Mouse (Mus musculus): ENCODE data around the gene Rora.

The Rora gene

DNA sequence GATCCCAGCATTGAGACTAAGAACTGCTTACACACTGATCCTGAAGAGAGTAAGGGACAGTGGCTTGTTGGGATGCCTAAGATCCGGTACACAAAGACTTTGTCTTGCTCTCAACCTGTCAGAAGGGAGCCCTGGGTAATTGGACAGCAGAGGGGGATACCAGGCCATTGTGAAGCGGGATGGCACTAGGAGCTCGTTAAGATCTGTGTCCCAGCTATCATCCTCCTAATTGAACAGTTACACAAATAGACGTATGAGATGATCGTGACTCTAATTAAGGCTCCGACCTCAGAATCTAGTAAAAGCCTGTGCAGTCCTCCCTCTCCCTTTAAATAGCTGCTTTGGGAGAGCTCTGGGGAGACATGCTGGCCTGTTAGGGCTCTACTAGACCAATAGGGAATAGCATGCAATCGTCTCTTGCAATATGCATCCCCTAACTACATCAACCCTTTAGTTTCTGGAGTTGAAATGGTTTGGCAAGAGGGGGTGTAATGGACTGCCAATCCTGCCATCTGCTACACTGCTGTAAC is 359.7 kb downstream of the Rora start:
- DNase-seq (ENCODE audit: low spot score), result no peak

DNA sequence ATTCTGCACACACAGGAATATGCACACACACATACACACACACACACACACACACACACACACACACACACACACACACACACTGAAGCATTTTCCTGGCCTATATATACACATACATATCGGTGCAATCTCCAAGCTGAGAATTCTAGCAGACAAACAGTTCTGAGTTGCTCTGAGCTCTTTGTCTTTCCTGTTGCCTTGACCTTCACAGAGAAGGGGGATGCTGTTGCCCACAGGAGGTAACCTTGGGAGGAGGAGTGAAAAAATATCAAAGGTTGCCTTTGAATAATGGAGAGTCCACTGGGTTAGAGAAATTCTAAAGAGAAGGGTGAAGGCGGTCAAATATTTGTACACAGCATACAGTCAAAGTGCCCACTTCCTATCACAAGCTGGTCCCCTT is 360.6 kb downstream of the Rora start:
- no peak for DNase-seq (ENCODE audit: low spot score)

DNA sequence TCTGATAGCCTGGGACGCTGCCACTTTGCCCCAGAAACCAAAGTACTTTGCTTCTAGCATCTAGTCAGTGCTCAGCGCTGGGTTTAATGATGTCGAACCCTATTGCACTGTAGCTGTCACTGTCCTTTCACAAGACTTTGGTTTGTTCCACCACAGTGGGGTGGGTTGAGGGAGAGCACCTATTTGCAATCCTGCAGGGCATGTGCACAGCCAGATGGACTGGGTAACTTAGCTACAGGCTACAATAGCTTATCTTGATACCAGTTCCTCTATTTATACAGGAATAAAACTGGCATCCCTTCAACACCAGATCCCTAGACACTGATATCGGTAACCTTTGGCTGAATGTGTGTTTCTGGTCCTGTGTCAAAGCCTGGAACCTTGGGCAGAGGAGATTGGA is 366.8 kb downstream of the Rora start:
- DNase-seq (ENCODE audit: low spot score), result no peak

DNA sequence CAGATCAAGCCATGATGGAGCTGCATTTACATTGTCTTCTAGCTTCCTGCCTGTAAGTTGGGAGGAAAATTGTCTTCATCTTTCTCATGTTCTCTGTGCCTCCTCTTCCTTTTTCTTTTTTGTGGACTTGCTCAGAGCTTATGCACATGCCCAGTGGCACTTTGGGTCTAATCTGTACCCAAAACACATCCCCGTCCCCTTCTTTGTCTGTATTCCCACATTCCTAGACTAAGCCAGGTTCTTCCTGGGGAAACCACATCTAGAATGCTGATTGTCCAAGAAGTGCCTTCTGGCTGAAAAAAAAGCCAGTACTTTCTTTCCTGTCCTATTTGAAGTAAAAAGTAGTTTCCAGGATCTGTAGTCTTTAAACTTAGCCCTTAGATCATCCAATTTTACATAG is 367.9 kb downstream of the Rora start:
- DNase-seq (ENCODE audit: low spot score), result no peak

DNA sequence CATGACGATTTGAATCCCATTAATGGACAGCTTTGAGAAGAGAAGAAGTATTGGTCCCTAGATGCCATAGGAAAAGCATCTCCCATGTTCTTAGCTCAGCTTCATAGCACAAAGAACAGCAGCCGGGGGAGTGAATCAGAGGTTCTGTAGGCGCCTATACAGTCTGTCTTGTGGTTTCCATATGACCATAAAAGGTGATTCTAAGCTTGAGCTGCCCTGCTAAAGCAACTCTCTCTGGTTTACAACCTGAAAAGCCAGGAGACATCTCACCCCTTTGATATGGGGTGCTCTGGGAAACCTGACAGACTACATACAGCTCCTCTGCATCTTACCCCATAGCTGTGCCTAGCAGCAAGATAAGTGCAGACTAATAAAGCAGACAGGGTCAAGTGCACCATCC is 369.7 kb downstream of the Rora start:
- no peak for DNase-seq (ENCODE audit: low spot score)

DNA sequence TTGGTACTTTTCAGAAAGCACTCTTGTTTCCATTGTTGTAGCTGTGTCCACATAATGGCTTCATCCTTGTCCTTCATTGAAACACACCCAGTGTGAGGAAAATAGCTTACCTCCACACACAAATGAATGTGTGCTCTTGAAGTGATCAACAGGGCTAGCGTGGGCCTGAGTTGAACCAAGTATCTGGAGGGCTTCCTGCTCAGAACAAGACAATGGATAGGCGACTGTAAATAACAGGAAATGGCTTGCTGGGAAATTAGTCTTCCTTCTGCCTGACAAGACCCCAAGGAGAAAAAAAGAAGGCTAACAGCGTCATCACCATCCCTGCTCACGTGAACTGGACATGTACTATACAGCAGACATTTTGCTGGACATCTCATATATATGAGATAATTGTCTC is 374.6 kb downstream of the Rora start:
- no peak for DNase-seq (ENCODE audit: low spot score)

DNA sequence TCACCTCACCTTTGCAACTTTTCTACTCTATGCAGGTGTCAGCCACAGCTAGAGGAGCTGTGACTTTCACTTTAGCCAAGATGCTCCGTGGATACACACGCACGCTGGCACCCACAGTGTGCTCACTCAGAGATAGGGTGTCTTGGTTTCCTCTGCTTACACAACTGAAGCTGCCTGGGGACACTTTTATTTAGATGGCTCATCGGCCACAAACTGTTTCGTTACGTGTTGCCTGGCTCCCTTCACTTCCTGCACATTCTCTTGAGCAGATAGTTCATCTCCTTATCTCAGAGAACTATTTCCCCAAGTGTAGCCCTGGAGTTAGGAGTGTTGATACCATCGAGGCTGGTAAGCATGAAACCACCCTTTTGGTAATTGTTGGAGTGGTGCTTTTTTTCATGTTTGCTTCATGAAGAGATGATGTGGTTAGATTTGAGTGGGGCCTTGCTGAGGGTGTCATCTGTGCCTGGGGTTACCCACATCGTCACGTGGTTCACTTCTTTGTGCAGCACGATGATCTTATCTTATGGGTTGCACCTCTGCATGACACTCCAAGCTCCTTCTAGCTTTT is 380.8 kb downstream of the Rora start:
- no peak for DNase-seq (ENCODE audit: low spot score)

DNA sequence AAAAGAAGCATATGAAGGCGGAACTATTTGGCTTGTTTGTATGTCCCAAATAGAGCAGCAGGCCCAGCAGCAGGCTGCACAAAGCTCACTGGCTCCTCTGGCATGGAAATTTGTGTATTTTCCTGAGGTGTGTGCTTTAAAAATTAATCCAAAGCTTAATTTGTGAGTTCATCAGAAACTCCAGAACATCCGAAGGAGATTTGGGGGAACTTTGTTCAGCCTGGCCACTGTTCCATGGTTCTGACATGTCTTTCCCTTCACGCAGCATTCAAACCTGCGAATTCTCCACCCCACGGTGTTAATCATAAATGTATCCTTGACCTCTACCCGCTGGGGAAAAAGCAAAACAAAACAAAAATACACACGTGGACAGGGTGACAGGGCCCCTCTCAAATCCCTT is 381.9 kb downstream of the Rora start:
- no peak for DNase-seq (ENCODE audit: low spot score)

DNA sequence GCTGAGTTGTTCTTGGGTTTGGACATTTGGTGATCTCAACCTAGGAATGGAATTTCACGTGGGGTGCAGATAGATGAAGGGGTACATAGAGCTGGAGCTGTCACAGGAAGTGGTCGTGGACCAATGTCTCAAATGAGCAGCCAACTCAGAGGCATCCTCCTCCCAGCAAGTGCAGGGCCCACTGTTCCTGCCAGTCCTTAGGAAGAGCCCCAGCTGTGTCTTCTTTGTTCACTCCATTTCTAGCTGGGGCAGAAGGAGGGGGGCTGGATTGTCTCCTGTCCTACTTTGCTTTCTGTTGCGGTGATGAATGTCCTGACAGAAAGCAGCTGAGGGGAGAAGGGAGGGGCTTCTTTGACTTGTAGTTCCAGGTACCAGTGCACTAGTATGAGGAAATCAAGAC is 382.7 kb downstream of the Rora start:
- DNase-seq (ENCODE audit: low spot score), result no peak

DNA sequence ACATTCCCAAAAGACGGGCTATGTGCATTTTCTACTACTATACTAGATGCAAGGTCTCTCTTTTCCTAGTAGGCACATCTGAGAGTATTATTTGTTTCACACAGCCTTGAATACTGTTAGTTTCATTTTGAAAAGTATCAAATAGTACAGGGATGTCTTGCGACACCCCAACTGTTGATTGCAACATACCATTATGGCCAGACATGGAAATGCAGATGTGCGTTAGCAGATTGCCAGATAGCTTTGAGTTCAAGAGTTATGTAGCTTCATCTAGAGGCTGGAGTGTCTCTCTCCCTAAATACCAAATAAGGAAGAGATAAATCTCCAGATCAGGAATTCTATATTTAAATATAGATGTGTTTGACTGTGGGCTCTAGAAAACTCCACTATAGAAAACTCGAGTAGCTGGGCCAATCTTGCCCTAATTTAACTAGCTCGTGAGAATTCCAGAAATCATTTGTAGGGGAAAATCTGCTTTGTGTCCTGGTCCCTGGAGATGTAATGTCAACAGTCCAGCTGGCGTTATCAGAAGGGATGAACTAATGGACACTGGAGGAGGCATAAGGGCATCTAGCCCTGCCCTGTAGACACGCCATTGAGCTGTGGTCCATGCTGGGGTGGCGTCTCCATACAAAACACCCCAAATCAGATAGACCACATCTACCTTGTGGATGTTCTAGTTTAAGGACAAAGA is 390.5 kb downstream of the Rora start:
- no peak for DNase-seq (ENCODE audit: low spot score)

DNA sequence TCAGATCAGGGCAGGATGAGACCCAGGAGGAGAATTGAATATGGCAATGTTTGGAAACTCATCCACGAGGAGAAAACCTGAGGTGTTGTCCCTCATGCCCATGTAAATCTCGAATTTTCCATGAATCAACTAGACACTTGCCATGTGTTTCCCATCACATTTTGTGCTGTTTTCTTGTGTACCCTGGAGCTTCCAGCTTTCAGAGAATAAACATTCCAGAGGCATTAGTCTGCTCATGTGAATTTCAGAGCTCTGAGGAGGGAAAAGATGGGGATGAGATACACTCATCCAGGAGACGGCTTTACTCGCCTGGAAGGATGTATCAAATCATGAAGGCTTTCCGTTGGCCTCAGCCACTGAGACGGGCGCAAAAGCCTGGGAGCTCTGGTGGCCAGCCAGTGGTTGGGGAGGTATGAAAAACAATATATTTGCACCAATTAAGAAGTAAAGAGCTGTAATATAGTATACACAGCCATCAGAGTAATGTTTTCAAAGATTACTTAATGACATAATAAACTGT is 391.1 kb downstream of the Rora start:
- DNase-seq (ENCODE audit: low spot score), result no peak

DNA sequence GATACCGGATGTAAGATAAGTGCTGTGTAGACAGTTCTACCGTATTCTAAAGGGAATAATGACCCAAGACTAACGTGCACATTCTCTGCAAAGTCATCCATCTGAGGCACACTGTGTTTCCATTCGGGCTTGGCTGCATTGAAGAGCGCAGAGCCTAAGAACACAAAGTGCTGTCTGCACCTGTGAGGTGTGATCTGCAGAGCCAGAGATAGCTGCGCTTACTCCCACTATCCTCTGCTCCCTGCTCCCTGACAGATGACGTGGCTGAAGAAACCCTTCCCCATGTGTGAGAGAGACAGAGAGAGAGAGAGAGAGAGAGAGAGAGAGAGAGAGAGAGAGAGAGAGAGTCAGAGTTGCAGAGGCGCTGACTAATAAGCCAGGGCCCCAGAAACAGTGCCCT is 392.3 kb downstream of the Rora start:
- DNase-seq (ENCODE audit: low spot score), result no peak

DNA sequence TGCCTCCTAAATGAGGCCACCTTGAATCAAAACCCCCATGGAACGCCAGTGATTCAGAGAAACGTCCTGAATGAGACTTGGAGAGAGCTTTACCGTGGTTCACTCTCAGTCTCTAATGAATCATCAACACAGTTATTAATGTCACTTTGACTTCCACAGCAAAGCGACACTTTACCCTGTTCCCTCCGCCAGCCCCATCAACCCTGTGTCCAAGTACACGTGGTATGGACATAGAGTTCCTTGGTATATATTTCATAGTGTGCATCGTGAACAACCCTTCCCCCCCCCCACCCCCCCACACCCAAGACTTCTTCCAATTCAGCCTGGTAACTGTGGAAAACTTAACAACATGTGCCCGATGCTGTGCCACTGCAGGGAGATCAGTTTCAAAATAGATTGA is 397.3 kb downstream of the Rora start:
- no peak for DNase-seq (ENCODE audit: low spot score)

DNA sequence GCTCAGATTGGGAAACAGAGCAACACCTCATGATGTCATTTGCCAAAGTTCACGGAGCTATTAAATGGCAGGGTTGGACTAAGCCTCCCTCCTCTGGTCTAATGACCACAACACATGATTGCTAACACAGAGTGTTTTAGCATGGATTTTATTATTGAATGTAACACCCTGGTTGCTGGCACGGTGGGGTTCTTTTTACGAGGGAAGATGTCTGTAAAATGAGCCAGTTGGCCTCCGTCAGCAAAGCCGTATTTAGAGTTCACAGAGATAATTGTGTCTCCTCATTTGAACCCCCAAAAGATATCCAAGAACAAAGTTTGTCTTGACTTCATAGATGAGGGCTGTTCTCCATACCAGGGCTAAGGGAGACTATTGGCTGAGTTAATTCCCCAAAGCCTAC is 398.3 kb downstream of the Rora start:
- no peak for DNase-seq (ENCODE audit: low spot score)

DNA sequence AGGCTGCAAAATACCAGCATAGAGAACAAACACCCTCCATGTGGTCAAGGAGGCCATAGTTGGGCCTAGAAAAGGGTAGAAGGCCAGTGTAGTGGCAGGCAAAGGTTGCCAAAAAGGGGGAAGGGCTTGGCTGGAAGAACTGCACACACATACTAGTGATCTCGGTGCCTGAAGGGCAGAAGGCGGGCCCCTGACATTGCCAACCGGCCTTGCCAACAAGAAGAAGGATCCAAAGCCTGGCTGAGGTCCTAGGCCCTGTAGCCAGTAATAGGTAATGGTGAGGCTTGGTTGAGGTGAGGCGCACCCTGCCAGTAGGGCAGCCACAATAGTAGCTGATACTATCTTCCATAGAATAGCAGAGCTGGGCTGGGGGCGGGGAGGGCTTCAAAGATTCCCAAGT is 401.7 kb downstream of the Rora start:
- DNase-seq (ENCODE audit: low spot score), result no peak

DNA sequence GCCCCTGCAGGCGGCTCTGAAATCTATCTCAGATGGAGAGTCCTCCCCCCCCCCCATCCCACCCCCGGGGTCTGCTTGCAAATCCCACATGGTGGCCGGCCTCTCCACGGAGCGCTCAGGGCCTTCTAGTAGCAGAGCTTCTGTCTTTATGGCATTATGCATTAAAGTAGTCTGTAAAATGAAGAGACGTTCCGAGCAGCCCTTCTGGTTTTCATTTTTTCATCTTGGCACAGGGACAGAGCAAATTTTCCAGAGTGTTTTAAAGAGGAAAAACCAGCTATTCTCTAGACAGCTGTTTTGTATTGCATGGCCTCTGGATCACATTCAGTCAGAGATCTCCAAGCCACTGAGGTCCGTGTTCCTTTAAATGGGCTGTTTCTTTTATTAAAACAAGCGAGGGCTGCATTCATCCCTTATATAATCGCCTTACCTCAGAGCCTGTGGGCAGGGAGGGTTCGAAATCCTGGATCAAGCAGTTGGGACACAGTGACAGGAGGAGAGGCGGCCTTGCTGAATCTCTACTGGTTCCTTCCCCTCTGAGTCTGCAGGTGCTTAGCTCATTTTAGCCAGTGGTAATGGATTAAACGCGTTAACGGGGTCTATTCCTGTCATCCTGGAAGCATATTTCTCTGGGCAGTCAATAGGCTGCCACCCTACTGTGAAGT is 417.7 kb downstream of the Rora start:
- no peak for DNase-seq (ENCODE audit: low spot score)

DNA sequence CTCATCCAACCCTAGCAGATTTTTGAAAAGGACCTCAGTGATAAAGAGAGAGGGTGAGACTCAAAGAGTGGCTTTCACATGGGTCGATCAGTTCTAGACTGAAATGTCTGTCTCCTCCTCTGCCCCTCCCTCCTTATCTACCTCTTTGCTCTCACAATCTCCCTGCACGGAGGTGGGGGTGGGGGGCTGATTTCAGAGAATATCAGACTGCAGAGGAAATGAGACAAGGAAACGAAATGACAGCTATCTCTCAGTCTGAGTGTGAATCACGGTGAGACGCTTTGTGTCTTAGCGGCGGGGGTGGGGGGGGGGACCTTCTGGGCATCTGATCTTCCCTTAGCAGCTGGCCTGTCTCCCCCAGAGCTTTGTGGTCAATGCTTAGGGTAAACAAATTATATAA is 419.7 kb downstream of the Rora start:
- DNase-seq (ENCODE audit: low spot score), result no peak

DNA sequence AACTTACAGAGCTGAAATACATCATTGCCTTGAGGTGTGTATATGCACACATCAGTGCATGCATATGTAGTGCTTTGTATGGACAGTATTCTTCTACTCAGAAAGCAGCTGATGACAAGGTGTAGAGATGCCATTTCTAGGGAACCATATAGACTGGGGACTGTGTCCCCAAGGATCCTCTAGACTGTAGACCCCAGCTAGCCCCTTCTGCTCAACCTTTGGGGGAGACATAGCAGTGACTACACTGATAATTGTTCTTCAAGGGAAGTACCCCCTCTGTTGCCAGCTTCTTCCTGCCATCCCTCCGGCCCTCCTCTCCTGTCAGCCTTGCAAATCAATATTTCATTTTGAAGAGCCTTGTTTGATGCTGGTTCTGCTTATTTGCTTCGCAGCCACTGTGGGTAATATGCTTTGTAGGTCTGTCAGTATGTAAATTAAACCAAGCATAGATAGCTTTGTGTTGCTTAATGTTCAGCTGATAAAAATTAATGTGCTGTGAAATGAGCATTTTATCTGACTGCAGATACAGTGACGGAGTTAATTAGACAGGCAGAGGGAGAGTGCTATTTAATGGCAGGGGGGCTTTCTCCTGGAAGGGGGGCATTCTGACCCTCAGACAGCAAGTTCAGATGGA is 430.6 kb downstream of the Rora start:
- no peak for DNase-seq (ENCODE audit: low spot score)

DNA sequence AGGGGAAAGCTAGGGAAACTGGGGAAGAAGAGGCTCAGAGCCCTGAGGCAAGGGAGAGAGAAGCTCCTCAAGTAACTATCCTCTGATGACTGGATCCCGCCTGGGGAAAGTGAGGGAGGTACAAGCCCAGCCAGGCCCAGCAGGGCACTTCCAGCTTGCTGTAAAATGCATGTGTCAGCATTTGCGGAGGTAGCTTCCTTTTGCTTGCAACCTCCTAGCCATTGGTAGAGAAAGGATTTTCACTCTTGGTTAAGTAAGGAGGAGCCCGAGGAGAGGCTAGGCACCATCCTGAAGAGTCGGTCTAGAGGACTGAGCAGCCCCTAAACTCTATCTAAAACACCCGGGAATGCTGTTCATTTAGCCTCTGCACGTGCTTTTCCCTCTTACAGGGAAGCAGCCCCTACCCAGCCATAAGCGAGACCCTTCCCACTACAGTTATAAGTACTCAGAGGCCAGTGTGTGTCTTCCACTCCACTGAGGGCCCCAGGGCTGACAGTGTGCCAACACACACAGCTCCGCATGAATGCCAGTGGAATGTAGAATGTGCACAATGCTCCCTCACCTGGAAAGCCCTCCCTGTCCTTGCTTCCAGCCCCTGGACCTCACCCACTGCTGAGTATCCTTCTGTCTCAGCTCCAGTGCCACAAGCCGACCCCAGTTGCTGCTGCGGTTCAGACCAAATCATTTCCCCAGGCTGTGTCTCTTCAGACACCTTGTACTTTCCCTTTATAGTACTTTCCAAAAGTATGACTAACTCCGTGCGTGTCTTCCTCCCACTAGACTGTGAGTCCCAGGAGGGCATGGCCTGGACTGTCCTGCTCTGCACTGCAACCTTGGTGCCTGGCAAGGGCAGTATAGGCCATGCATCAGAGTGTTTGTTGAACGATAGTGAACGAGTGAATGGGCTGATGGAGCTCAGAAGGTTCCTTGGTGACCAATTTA is 431.4 kb downstream of the Rora start:
- DNase-seq (ENCODE audit: low spot score), result no peak

DNA sequence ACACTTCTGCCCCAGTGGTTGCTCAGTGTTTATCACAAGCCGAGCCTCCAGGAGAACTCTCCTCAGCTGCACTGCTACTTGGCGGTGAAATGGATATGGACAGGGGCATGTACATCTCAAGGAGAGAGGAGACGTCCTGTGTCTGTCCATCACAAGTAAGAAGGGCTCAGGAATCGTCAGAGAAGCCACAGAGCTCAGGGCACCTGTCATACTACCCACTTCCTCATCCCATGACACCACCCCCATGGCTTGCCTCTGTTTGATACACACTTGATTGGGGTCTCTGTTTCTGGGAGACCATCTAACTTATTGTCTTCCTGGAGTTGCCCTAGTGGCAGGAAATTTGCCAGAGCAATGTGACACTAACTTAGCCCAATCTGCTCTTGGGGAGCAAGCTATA is 433.3 kb downstream of the Rora start:
- no peak for DNase-seq (ENCODE audit: low spot score)

DNA sequence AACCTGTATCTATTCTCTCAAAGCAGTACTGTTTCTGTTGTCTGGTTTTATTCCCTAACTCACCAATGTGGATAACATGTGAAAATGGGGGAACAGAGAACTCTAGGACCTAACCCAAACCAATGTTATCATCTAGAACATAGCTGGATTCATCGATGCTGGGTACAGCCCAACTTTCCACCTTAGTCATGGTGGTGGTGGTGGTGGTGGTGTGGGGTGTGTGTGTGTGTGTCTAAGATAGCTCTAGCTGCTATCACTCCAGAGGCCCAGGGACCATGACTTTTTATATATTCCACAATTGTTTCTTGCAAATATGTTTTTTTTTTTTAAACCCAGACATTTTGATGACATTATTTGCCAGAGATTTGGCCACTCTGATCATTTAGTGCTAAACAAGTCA is 433.7 kb downstream of the Rora start:
- no peak for DNase-seq (ENCODE audit: low spot score)
